Mouse (Mus musculus): Measurements from ENCODE around the gene Pigk.

Gene Pigk

DNA sequence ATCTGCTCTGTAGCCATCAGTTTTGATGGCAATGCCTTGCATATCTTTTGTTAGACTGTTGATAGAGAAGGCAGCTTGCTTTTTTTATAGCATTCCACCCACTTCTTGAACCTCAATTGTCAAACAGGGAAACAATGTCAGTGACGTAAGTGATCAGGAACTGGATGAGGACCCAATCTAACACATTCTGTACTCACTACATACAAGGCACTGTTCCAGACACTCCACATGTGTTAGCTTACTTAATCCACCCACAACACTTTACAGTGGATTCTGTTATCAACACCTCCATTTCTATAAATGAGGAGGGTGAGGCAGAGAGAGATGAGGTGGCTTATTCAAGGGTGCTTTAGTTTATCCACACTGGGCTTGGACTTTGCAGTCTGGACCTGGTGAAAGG lies 124.0 kb downstream of the Pigk start:
- no peak for DNase-seq (ENCODE audit: extremely low spot score, low spot score)

- no peak for DNase-seq (ENCODE audit: extremely low spot score, low spot score)
Observed at GRCm38 (mm10) chr3:152841264-152841663, 127.4 kb downstream of the Pigk start.

GRCm38 (mm10) chr3:152842648-152843047 lies 128.7 kb downstream of the Pigk start:
- no peak for DNase-seq (ENCODE audit: extremely low spot score, low spot score)

DNA sequence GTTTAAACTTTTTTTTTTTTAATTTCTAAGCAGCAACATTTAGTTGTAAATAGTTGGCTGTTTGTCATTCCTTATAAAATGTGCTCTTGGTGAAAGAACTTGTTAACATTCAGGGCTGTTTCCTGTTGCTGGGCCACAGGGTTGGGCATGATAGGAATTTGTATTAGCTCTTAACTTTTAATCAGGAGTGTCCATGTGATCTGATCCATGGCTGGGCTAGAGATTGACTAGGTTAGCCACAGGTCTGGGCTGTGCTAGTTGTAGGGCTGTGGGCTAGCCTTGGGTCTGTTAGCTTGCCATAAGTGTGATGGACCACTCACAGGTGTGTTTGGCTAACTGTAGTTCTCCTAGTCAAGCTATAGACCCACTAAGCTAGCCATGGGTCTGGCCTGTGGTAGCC lies 130.0 kb downstream of the Pigk start:
- DNase-seq (ENCODE audit: extremely low spot score, low spot score): no peak

DNA sequence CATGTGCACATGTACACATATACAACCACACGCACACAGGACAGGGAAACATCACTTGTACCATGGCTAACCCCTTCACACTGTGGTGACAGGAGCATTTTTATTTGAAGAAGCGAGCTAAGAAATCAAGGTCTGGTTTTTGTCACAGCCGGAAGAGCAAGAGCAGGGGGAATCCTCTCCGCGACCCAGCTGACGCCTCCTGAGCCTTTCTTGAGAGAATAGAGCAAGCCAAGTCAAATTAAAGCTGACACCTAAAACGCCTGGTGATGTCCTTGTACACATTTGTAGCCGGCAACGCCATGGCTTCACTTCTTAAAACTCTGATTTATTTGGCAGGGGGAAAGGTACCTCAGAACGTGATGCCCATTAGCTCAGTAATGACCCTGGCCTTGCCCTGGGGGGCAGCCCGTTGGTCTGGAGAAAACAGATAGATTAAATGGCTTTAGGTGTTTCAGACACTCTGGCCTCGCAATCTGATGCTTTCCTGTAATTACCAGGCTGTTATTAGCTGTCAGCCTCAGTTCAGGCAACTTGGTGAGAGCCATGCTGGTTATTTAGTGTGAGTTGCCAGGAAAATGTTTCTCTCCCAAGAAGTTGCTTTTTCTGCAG lies 141.2 kb downstream of the Pigk start:
- no peak for DNase-seq (ENCODE audit: extremely low spot score, low spot score)

- DNase-seq (ENCODE audit: extremely low spot score, low spot score): no peak
Observed at GRCm38 (mm10) chr3:152856095-152856494, 142.2 kb downstream of the Pigk start.

GRCm38 (mm10) chr3:152861450-152861849 lies 147.6 kb downstream of the Pigk start:
- DNase-seq (ENCODE audit: extremely low spot score, low spot score): no peak

DNA sequence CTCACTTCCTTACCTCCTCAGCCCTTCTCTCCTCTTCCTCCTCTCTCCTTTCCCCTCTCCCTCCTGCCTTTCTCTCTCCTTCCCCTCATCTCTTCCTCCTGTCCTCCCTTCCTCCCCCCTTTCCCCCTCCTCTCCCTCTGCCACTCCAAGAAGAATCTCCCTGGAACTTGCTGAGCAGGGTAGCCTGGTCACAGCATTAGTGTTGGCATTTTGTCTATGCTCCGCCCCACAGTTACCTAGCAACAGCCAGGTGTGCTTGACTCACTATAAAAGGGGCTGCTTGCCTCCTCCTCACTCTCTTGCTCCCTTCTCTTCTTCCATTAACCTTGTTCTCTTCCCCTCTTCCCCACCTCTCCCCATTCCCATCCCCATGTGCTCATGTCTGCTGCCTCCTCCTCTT lies 148.1 kb downstream of the Pigk start:
- DNase-seq (ENCODE audit: extremely low spot score, low spot score): no peak

- DNase-seq (ENCODE audit: extremely low spot score, low spot score): no peak
Observed at GRCm38 (mm10) chr3:152866035-152866965, 152.4 kb downstream of the Pigk start.

DNA sequence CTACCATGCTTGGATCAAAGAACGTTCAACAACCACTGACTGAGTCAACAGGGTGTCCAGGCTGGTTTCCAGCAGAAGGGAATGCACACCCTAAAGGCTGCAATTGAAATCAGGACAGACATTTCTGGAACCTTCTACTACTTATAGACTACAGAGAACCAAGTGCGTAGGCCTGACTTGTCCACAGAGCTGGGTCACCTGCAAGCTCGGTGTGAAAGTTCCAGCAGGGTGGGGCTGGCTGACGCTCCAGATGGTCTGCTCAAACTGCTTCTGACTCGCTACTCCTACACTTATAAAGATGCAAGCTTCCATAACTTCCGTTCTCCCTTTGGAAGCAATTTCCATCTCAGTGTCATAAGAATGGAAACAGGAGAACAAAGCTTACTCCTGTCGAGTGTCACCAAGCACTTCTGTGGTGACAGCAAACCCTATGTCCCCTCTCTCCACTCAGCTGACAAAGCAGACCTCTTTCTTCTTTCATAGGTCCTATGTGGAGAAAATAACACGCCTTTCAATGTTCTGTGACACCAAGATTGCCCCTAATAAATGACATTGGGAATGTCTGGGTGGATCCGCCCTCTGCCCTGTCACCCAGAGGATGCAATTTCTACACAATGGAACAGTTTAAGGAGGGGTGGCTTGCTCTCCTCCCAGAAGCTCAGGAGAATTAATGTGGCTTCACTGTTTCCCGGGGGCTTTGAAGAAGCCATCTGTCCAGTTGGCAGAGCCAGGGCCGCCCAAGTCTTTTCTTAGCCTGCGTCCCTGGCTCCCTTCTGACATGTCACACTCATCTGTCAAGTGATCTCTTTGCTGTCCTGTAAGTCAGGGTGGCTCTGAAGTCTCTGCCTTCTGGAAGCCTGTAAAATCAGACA lies 154.0 kb downstream of the Pigk start:
- no peak for DNase-seq (ENCODE audit: extremely low spot score, low spot score)

- DNase-seq (ENCODE audit: extremely low spot score, low spot score): no peak
Observed at GRCm38 (mm10) chr3:152872054-152872453, 158.2 kb downstream of the Pigk start.

- no peak for DNase-seq (ENCODE audit: extremely low spot score, low spot score)
Observed at GRCm38 (mm10) chr3:152872596-152872995, 158.7 kb downstream of the Pigk start.

- no peak for DNase-seq (ENCODE audit: extremely low spot score, low spot score)
Observed at GRCm38 (mm10) chr3:152874431-152875355, 160.8 kb downstream of the Pigk start.

DNA sequence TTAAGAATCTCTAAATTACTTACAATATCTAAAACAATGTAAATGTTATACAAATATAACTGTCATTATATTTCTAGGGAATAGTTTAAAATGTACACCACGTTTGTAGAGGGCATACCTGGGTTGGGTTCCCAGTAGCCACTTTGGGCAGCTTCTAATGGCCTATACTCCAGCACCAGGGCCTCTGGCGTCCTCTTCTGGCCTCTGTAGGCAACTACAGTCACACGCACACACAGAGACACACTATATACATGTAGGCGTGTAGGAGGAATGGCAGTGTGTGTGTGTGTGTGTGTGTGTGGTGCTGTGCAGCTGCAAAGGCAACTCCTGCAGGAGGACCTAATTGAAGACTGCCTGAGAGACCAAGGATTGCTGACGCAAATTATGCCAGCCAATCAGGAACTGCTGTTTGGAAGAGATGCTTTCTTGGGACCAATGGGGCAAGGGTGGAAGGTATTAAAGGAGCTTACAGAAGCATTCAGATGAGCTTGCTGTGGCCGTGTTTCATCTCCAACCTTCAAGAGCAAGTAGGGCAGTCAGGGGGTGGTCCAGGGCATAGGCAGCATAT lies 161.9 kb downstream of the Pigk start:
- no peak for DNase-seq (ENCODE audit: extremely low spot score, low spot score)

DNA sequence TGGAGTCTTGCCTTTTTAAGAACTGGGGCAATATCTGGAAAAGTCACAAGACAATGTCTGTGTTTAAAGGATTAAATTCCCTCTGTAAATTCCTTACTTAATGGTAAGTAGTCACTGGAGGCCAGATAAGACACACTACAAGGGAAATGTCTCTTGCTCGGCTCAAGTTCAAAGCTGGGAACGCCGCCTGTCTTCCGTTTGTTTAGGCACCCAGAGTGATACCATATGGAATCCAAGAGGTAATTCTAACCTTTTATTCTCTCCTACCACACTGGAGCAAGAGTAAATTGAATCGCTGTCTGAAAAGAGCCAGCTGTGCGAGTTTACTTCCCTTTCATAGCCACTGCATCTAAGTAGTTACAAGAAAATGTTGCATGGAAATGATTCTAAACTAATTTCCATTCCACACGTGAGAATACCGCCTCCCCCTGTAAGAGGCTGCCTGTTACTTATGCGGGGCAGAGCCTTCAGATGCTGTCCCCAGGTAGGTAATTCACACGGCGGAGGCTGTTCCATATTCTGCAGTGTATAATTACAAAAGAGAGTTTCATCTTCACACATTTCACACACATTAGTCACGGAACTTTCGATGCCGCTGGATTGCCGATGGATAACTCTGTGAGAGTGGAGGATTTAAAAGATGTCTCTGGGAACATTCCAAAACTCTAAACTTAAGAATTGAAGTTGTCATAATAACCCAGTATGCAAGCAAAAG lies 166.4 kb downstream of the Pigk start:
- DNase-seq (ENCODE audit: extremely low spot score, low spot score): no peak

- no peak for DNase-seq (ENCODE audit: extremely low spot score, low spot score)
Observed at GRCm38 (mm10) chr3:152881706-152882105, 167.8 kb downstream of the Pigk start.

DNA sequence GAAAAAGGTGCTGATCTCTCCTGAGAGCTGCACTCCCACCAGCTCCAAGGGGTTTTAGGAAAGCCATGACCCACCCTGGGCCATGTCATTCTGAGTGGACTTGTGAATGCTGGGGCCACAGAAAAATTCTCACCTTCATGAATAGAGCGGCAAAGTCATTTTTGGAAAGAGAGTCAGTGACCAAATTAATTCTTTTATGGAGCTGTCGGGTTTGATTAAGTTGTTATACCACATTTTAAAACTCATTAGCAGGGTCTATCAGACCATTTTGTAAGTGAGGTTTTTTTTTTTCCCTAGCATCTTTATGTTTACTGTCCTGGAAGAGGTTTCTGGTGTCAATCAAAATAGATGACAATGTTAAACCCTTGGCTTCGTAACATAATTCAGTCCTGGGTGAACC lies 169.7 kb downstream of the Pigk start:
- no peak for DNase-seq (ENCODE audit: extremely low spot score, low spot score)

- DNase-seq (ENCODE audit: extremely low spot score, low spot score): no peak
Observed at GRCm38 (mm10) chr3:152886749-152887148, 172.8 kb downstream of the Pigk start.

DNA sequence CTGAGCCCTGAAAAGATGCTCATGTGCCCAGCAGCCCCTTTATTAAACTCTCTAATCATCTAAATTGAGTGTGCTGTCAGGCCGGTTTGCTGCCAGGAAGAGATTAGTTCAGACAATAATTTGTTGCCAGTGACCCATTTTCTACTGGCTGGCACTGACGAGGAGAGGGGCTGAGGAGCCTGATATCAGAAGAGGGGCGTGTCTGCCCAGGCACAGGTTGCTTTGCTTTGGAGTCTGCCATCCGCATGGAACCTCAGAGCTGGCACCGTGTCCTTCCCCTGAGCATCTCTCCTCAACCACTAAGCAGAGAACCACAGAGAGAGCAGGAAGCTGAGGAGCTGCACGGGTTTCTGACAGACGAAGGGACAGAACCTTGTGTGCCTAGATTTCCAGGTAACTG lies 174.2 kb downstream of the Pigk start:
- no peak for DNase-seq (ENCODE audit: extremely low spot score, low spot score)

GRCm38 (mm10) chr3:152894935-152895334 lies 181.0 kb downstream of the Pigk start:
- no peak for DNase-seq (ENCODE audit: extremely low spot score, low spot score)
